Mouse (Mus musculus) C2C12 (cell line): Measurements from ENCODE around the gene Limch1. TPM values are rescaled to one million over a fixed set of nuclear protein-coding genes. Genes with fewer than 3 reads are reported as not detected.

Experiments
- H3K27me3 ChIP-seq: one replicate; pipeline ENCODE4 v1.6.1; 2011; ENCODE audit not compliant: control insufficient read depth, insufficient read depth, insufficient read length
- H3K36me3 ChIP-seq: one replicate; pipeline ENCODE4 v1.6.1; 2011; ENCODE audit not compliant: control insufficient read depth, insufficient read depth
- H3K4me3 ChIP-seq: one replicate; pipeline ENCODE4 v1.5.1; 2011; ENCODE audit warnings: mild to moderate bottlenecking, control low read depth; ENCODE audit not compliant: poor library complexity, insufficient read depth, severe bottlenecking
- H3K79me2 ChIP-seq: one replicate; pipeline ENCODE4 v1.6.1; 2011; ENCODE audit not compliant: control insufficient read depth, insufficient read depth
- H3K79me3 ChIP-seq: one replicate; pipeline ENCODE4 v1.6.1; 2011; ENCODE audit warnings: low read depth, control low read depth
- H3ac ChIP-seq: one replicate; pipeline ENCODE3; 2011; ENCODE audit warnings: low read depth; ENCODE audit not compliant: control insufficient read depth, insufficient read length
- CEBPB ChIP-seq: IDR thresholded peaks from one replicate; pipeline ENCODE4 v1.6.1; 2011; ENCODE audit warnings: low read depth, mild to moderate bottlenecking, control low read depth, moderate library complexity
- CTCF ChIP-seq: IDR thresholded peaks from one replicate; pipeline ENCODE4 v1.5.1; 2011; ENCODE audit not compliant: control insufficient read depth, insufficient read depth, insufficient read length
- FOSL1 ChIP-seq: IDR thresholded peaks from one replicate; pipeline ENCODE4 v1.8.0; 2011; ENCODE audit warnings: mild to moderate bottlenecking, low read length; ENCODE audit not compliant: poor library complexity, insufficient read depth, severe bottlenecking
- MAX ChIP-seq: IDR thresholded peaks from one replicate; pipeline ENCODE4 v1.6.1; 2011; ENCODE audit warnings: mild to moderate bottlenecking, control low read depth
- MYOD1 ChIP-seq: IDR thresholded peaks from one replicate; pipeline ENCODE4 v1.6.1; 2011; ENCODE audit warnings: low read depth; ENCODE audit not compliant: control insufficient read depth, insufficient read length
- MYOG ChIP-seq: IDR thresholded peaks from one replicate; pipeline ENCODE4 v1.6.1; 2011; ENCODE audit not compliant: control insufficient read depth, insufficient read length; ENCODE audit errors: extremely low read depth
- USF1 ChIP-seq: IDR thresholded peaks from one replicate; pipeline ENCODE4 v1.6.1; 2011; ENCODE audit warnings: low read depth, mild to moderate bottlenecking, control low read depth, moderate library complexity
- polyA plus RNA-seq: library from polyadenylated mRNA; unstranded; fragments of >200 nt; fragmentation: generic; extraction: Trizol; gene quantifications from one replicate; pipeline ENCODE4 v1.2.1, GENCODE M21; 2012; ENCODE audit warnings: missing spikeins

Limch1 gene
- polyA plus RNA-seq, 1 experiment = not detected

DNA sequence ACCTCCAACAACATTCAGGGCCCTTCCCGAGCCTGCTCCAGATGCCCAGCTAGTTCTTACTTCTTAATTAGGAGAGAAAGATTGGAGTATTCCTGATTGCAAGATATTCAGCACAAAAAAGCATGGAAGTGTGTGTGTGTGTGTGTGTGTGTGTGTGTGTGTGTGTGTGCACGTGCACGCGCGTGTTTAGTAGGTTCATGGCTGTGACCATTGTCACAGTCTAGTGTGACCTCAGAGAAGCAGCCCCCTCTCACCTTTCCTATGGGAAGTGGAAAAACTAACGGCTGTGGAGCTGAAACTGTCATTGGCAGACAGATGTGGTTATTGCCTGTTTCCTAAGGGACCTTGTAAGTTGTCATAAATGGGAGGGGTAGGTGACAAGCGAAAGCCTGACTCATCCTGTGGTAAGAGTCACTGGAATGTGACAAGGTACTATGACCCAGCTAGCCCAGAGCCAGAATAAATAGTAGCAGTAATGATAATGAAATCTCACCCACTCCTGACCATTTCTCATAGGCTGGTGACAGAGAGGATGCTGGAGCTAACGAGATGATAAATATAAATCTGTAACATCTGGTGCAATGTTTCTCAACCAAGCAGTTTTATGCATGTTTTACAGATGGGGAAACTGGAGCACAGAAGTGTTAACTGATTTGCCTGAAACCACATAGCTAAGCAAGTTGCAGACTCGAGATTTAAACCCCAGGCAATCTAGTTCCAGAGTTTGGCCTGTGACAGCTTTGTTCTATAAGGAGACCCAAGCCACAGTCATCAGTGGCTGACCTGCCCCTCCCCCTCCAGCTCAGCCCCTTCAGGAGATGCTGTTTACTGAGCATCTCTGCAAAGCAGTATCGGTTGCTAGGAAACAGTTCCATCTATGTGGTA, 11.4 kb downstream of the Limch1 start:
- no peaks in the 10 kb centered on the region for H3K79me2 ChIP-seq
- no peak overlapping the region for H3K4me3 ChIP-seq
- no peaks in the 10 kb centered on the region for H3K79me3 ChIP-seq
- no peak overlapping the region for H3ac ChIP-seq
- H3K27me3 ChIP-seq = peaks cover 22% of the 10 kb centered on the region
- TF ChIP-seq CEBPB (peak; percentile 31), FOSL1 (no peak)
- no peaks in the 10 kb centered on the region for H3K36me3 ChIP-seq

DNA sequence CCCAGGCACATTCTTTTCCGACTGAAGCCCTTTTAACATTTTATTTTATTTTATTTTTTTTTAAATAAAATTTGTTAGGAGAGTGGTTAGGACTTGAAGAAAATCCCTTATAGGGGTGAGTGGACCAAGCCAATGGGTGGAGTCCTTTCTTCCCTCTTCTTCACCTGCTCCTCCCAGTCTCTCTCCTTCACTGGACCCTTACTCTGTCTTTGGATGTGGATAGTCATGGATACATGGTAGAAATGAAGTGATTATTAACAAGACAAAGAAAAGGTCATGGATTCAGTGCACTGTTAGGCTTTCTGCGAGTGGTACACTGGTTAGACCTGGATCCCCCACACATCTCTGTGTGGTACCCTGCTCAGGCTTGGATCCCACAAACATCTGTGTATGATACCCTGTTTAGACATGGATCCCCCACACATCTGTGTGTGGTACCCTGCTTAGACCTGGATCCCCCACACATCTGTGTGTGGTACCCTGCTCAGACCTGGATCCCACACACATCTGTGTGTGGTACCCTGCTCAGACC, 12.1 kb downstream of the Limch1 start:
- Histone ChIP-seq H3K79me2 (no peaks in the 10 kb centered on the region), H3K4me3 (no peak overlapping the region), H3ac (no peak overlapping the region), H3K27me3 (peaks cover 22% of the 10 kb centered on the region), H3K79me3 (no peaks in the 10 kb centered on the region), H3K36me3 (no peaks in the 10 kb centered on the region)
- TF ChIP-seq MYOG (no peak), CTCF (no peak), FOSL1 (no peak), CEBPB (no peak), USF1 (no peak), MYOD1 (no peak), MAX (no peak)

DNA sequence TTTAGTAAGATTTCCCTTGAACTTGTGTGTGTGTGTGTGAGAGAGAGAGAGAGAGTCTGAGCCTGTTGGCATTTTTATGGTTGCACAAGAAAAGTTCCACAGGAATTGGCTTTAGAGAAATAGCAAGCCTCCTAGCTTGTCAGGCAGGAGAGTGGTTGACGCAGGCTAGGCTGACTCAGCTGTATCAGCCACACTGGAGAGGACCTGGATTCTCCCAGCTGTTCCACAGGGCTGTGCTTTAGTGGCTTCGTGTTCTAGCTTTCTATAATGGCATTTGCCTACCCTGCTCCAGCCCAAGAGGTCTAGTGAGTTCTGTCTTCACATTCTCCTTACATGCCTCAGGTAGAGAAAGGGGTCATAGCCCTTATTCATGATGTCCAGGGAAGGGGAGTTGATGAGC, 13.7 kb downstream of the Limch1 start:
- Histone ChIP-seq H3K36me3 (no peaks in the 10 kb centered on the region), H3K79me3 (no peaks in the 10 kb centered on the region), H3K79me2 (no peaks in the 10 kb centered on the region), H3K4me3 (no peak overlapping the region), H3ac (no peak overlapping the region), H3K27me3 (peaks cover 30% of the 10 kb centered on the region)
- TF ChIP-seq CTCF = no peak
- no peak for TF ChIP-seq MAX
- TF ChIP-seq FOSL1 = no peak
- TF ChIP-seq MYOD1 = no peak
- TF ChIP-seq CEBPB = no peak
- TF ChIP-seq MYOG = no peak
- TF ChIP-seq USF1 = no peak

DNA sequence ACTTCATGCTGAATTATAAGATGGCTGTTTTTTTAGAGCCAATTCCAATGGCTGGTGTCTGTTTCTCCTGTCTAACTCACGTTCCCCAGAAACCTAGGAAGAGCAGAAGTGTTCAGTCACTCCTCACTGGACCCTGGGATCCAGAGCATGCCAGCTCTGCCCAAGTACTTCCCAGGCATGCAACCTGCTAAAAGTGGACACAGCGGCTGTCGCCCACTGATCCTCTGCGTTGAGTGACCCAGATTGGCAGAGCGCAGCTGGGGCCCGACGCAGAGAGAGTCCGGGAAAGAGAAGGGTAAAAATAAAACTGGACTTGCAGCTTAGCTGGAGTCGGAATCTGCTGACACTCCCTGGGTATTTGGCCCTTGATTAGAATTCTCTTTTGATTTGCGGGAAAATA, 15.1 kb downstream of the Limch1 start:
- Histone ChIP-seq H3K79me3 (no peaks in the 10 kb centered on the region), H3K36me3 (no peaks in the 10 kb centered on the region), H3ac (no peak overlapping the region), H3K4me3 (no peak overlapping the region), H3K79me2 (no peaks in the 10 kb centered on the region), H3K27me3 (peaks cover 27% of the 10 kb centered on the region)
- TF ChIP-seq MAX (no peak), FOSL1 (no peak), MYOG (no peak), CTCF (no peak), CEBPB (no peak), USF1 (no peak), MYOD1 (no peak)

GRCm38 (mm10) chr5:66762006-66762405, 16.4 kb downstream of the Limch1 start:
- no peaks in the 10 kb centered on the region for H3K36me3 ChIP-seq
- H3ac ChIP-seq = no peak overlapping the region
- no peaks in the 10 kb centered on the region for H3K79me3 ChIP-seq
- H3K4me3 ChIP-seq = no peak overlapping the region
- TF ChIP-seq USF1 (no peak), CTCF (no peak), MAX (no peak), MYOG (no peak), FOSL1 (no peak), CEBPB (no peak), MYOD1 (no peak)
- peaks cover 27% of the 10 kb centered on the region for H3K27me3 ChIP-seq
- H3K79me2 ChIP-seq = no peaks in the 10 kb centered on the region

GRCm38 (mm10) chr5:66764129-66764528, 18.5 kb downstream of the Limch1 start:
- no peaks in the 10 kb centered on the region for H3K79me3 ChIP-seq
- H3K4me3 ChIP-seq = no peak overlapping the region
- no peaks in the 10 kb centered on the region for H3K36me3 ChIP-seq
- no peak overlapping the region for H3ac ChIP-seq
- no peaks in the 10 kb centered on the region for H3K79me2 ChIP-seq
- peaks cover 30% of the 10 kb centered on the region for H3K27me3 ChIP-seq
- TF ChIP-seq CEBPB (no peak), MYOG (no peak), MYOD1 (no peak), USF1 (no peak)
